Mouse (Mus musculus) G1E-ER4 (cell line): ENCODE results near the gene Gpr171. TPM values are rescaled to one million over a fixed set of nuclear protein-coding genes. Genes with fewer than 3 reads are reported as not detected.

Source experiments
- GATA1 ChIP-seq: IDR thresholded peaks from one replicate; pipeline ENCODE4 v1.8.0; 2012; ENCODE audit warnings: low read length, inconsistent platforms
- polyA plus RNA-seq: library from polyadenylated mRNA; stranded (reverse); fragments of >175 nt; gene quantifications from 2 replicates; pipeline ENCODE4 v1.2.3, GENCODE M21; 2012

Gpr171 gene
- polyA plus RNA-seq, 1 experiment, result 0.03 TPM

- no peak for TF ChIP-seq GATA1
Measured at GRCm38 (mm10) chr3:59125783-59126555, 24.3 kb upstream of the Gpr171 start.

- TF ChIP-seq GATA1, result no peak
Measured at GRCm38 (mm10) chr3:59125022-59125421, 23.4 kb upstream of the Gpr171 start.

- no peak for TF ChIP-seq GATA1
Measured at GRCm38 (mm10) chr3:59121780-59122449, 20.3 kb upstream of the Gpr171 start.

- no peak for TF ChIP-seq GATA1
Measured at GRCm38 (mm10) chr3:59121067-59121730, 19.6 kb upstream of the Gpr171 start.

- TF ChIP-seq GATA1, result peak; percentile 57
Measured at GRCm38 (mm10) chr3:59113973-59114517, 12.4 kb upstream of the Gpr171 start.

GRCm38 (mm10) chr3:59111944-59112343 lies 10.3 kb upstream of the Gpr171 start:
- no peak for TF ChIP-seq GATA1

GRCm38 (mm10) chr3:59107439-59107838 lies 5.8 kb upstream of the Gpr171 start:
- no peak for TF ChIP-seq GATA1

- no peak for TF ChIP-seq GATA1
Measured at GRCm38 (mm10) chr3:59104462-59104861, 2.8 kb upstream of the Gpr171 start.

GRCm38 (mm10) chr3:59102146-59102545 lies 525 bp upstream of the Gpr171 start:
- no peak for TF ChIP-seq GATA1

- no peak for TF ChIP-seq GATA1
Measured at GRCm38 (mm10) chr3:59098540-59098939, 3.1 kb downstream of the Gpr171 start.

GRCm38 (mm10) chr3:59097421-59097820 lies 4.2 kb downstream of the Gpr171 start:
- TF ChIP-seq GATA1, result no peak

- TF ChIP-seq GATA1, result no peak
Measured at GRCm38 (mm10) chr3:59092702-59093101, 8.9 kb downstream of the Gpr171 start.

- TF ChIP-seq GATA1, result no peak
Measured at GRCm38 (mm10) chr3:59080919-59081318, 20.7 kb downstream of the Gpr171 start.

GRCm38 (mm10) chr3:59080293-59080916 lies 21.2 kb downstream of the Gpr171 start:
- no peak for TF ChIP-seq GATA1

GRCm38 (mm10) chr3:59079327-59079726 lies 22.3 kb downstream of the Gpr171 start:
- TF ChIP-seq GATA1, result no peak

GRCm38 (mm10) chr3:59078585-59078984 lies 23.0 kb downstream of the Gpr171 start:
- TF ChIP-seq GATA1, result no peak
